Mouse (Mus musculus): ENCODE measurements at regions not wholly inside any gene's neighbourhood (a gene's known extent, or its start where the extent isn't known, plus 50 kb on each side); places are given as distances from the start of the nearest gene placed in this dataset.

DNA sequence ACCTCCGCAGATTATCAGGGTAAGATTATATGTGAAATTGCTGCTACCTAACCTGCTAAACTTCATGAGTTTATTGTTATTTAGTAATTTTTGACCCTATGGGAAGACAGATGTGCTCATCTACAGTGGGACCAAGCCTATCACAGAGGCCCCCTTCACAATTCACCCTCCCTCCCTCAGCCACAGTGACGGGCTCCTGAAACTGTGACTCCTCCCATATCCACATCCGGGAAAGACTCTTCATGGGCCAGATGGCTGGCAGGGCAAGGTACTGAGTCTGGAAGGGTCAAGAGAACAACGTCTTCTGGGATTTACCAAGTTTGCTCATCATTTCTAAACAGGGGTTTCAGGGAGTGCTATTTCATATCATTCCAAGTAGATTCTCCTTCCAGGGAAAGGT lies 84.1 kb upstream of the Irs2 start:
- Histone ChIP-seq H3K9ac (replicated peaks) (no peak overlapping the region), H3K4me2 (no peak overlapping the region), H3K36me3 (no peaks in the 10 kb centered on the region), H3K4me3 (replicated peaks) (no peak overlapping the region), H3K4me1 (replicated peaks) (peaks cover 25% of the 10 kb centered on the region), H3K27me3 (peaks cover 4% of the 10 kb centered on the region; the same call in 1 of the 2 replicates), H3K27ac (no peak overlapping the region), H3K9me3 (no peaks in the 10 kb centered on the region)
- WGBS = 59% methylated on average over 4 of the region's 4 CpGs
- no peak for ATAC-seq (ENCODE audit: insufficient number of reproducible peaks, insufficient read depth, low FRiP score, low TSS enrichment, low read depth)

DNA sequence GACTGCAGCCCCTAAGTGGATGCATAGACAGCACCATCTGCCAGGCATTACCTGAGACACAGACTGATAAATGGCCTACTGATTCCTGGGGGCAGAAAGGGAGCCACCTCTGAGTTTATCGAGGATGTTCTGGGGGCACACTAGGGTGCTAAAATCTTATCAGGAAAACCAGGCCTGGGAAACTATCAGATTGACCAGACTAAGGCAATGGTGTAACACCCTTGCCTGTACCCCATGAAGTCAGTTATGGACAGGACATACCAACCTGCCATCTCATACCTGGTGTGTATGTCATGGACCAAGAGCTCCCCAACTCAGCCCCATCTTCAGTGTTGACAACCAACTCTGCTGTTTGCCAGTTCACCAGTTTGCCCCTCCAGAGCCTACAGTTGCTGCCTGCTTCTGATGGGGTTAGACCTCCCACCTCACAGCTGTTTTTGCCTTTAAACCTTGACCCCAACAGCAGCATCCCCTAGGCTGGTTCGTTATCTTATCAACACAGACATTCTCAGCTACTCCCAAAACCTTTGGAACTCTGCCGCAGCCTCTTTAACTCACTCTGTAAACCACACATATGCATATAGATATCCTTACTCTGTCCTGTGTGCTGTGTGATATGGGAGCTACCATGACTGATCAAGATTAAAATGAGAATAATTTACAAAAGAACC lies 83.6 kb upstream of the Irs2 start:
- Histone ChIP-seq H3K4me1 (replicated peaks) (peaks cover 25% of the 10 kb centered on the region), H3K4me3 (replicated peaks) (no peak overlapping the region), H3K9ac (replicated peaks) (no peak overlapping the region), H3K27me3 (peaks cover 4% of the 10 kb centered on the region; the same call in 1 of the 2 replicates), H3K4me2 (no peak overlapping the region), H3K9me3 (no peaks in the 10 kb centered on the region), H3K27ac (no peak overlapping the region), H3K36me3 (no peaks in the 10 kb centered on the region)
- ATAC-seq (ENCODE audit: insufficient number of reproducible peaks, insufficient read depth, low FRiP score, low TSS enrichment, low read depth) = no peak
- WGBS = 81% methylated on average over 3 of the region's 3 CpGs

DNA sequence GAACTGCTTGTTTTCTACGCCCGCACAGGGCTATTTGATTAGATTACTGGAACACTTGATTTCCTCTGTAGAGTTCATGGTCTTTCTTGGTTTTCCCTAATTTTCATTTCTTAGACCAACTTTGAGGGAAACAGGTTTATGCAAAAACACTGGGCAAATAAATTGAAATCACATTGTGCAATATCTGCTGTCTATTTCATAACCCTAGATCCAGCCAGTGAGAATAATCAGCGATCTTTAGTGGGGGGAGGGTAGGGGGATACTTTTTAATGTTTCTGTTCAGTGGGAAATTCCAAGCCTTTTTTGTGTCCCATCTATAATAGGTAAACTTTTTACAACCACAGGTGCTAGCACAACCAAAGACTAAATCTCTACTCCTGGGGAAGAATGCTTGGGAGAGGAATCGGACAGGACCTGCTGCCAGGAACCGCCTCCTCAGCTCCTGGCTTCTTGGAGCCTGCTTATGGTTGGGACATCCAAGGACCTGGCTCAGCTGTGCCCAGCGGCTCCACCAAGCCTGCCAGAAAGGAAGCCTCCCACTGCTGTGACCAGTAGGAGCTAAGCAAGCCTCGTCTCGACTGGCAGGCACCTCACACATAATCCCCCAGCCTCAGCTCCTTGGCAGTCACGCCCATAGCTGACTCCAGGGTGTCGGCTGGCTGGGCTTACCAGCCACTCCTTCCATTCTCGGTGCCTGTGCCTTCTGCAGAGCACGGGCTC lies 80.8 kb upstream of the Irs2 start:
- WGBS = 44% methylated on average over 12 of the region's 12 CpGs
- ATAC-seq (ENCODE audit: insufficient number of reproducible peaks, insufficient read depth, low FRiP score, low TSS enrichment, low read depth) = no peak
- H3K27me3 ChIP-seq = peaks cover 4% of the 10 kb centered on the region
- no peak overlapping the region for H3K9ac ChIP-seq (replicated peaks)
- no peaks in the 10 kb centered on the region for H3K9me3 ChIP-seq
- no peak overlapping the region for H3K27ac ChIP-seq
- peaks cover 10% of the 10 kb centered on the region for H3K4me1 ChIP-seq (replicated peaks)
- no peak overlapping the region for H3K4me3 ChIP-seq (replicated peaks)
- no peak overlapping the region for H3K4me2 ChIP-seq
- H3K36me3 ChIP-seq = no peaks in the 10 kb centered on the region

DNA sequence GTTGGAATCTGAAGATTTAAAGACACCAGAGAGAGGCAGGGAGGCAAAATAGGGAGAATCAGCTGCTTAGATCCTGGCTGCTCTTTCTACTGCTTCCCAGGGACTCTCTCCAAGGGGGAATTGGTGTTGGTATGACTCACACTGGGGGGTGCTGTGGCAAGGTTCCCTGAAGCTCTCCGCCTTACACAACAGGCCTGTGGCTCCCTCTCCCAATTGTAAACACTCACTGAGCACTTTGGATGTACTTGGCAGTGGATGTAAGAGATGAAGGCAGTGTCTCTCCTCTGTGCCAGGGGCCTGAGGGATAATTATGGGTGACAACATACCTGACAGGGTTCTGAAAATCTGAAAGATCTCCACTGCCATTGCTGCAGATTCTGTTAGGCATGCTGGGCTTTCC lies 77.0 kb upstream of the Irs2 start:
- Histone ChIP-seq H3K36me3 (no peaks in the 10 kb centered on the region), H3K4me3 (replicated peaks) (no peak overlapping the region), H3K27ac (no peak overlapping the region), H3K9me3 (no peaks in the 10 kb centered on the region), H3K4me1 (replicated peaks) (no peaks in the 10 kb centered on the region), H3K9ac (replicated peaks) (no peak overlapping the region), H3K4me2 (no peak overlapping the region), H3K27me3 (peaks cover 4% of the 10 kb centered on the region)
- no peak for ATAC-seq (ENCODE audit: insufficient number of reproducible peaks, insufficient read depth, low FRiP score, low TSS enrichment, low read depth)
- 97% methylated on average over 1 of the region's 1 CpGs for WGBS

DNA sequence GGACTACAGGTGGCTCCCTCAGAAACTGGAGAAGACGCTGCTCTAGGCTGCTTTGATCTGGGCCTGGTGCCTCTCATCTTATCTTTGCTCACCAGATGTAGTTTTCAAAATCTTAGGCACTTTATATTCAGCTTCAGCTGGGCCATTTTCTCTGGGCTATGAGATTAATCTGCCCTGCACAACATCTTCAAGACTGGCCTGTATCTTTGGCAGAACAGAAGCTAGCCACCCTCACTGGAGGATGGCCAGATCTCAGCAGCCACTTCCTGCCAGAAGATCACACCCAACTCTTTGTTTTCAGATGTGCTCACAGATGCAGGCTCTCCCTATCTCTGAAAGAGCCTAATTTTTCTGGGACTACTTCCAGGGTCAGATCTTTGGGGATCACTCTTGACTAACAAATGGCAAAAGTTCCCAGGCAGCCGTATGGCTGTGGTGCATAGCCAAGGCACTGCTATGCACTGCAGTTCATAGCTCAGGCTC lies 75.8 kb upstream of the Irs2 start:
- Histone ChIP-seq H3K4me2 (no peak overlapping the region), H3K4me3 (replicated peaks) (no peak overlapping the region), H3K36me3 (no peaks in the 10 kb centered on the region), H3K4me1 (replicated peaks) (no peaks in the 10 kb centered on the region), H3K27me3 (peaks cover 2% of the 10 kb centered on the region; the same call in 1 of the 2 replicates), H3K9ac (replicated peaks) (no peak overlapping the region), H3K27ac (no peak overlapping the region), H3K9me3 (no peaks in the 10 kb centered on the region)
- WGBS = 80% methylated on average over 2 of the region's 2 CpGs
- ATAC-seq (ENCODE audit: insufficient number of reproducible peaks, insufficient read depth, low FRiP score, low TSS enrichment, low read depth) = no peak

DNA sequence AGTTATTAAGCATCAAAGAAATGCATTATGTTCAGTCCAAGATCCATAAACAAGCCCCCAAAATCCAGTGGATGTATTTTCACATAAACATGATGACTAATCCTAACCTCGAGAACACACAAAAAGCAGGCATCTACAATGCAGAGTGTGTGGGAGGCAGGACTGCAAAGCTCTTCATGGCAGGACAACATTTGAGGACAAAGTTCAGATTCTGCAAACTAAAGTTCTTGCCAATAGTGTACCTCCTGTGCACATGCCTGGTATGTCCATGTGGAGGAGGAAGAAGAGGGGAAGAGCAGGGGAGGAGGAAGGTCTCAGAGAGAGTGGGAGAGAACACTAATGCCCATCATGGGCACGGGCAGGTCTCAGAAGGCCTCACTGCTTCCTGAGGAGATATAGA lies 72.6 kb upstream of the Irs2 start:
- ATAC-seq (ENCODE audit: insufficient number of reproducible peaks, insufficient read depth, low FRiP score, low TSS enrichment, low read depth) = no peak
- no peak overlapping the region for H3K4me2 ChIP-seq
- H3K4me3 ChIP-seq (replicated peaks) = no peak overlapping the region
- H3K9ac ChIP-seq (replicated peaks) = no peak overlapping the region
- peaks cover 2% of the 10 kb centered on the region; the same call in 1 of the 2 replicates for H3K27me3 ChIP-seq
- H3K27ac ChIP-seq = no peak overlapping the region
- H3K9me3 ChIP-seq = no peaks in the 10 kb centered on the region
- WGBS = 85% methylated on average over 2 of the region's 2 CpGs
- H3K36me3 ChIP-seq = no peaks in the 10 kb centered on the region
- H3K4me1 ChIP-seq (replicated peaks) = peaks cover 19% of the 10 kb centered on the region

DNA sequence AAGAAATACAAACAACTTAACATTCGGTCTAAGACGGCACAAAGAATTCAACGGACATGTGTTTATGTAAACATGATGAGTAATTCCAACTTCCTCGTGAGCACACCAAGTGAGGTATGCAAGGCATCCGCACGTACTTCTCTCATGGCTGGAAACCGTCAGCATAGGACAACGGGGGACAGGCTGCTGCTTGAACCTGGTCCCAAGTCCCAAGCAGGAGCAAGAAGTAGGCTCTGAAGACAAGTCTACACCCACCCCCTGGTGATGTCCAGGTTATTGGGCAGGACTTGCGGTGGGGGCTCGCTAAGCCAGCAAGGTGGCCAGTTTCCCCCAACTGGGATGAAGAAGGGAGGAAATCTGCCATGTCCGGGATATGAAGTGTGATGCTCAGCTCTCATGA lies 71.5 kb upstream of the Irs2 start:
- no peak overlapping the region for H3K9ac ChIP-seq (replicated peaks)
- H3K27ac ChIP-seq = no peak overlapping the region
- ATAC-seq (ENCODE audit: insufficient number of reproducible peaks, insufficient read depth, low FRiP score, low TSS enrichment, low read depth) = no peak
- H3K4me2 ChIP-seq = no peak overlapping the region
- 0 out of 2 replicates have a peak, but pooled peaks cover 2% of the 10 kb centered on the region for H3K27me3 ChIP-seq
- no peaks in the 10 kb centered on the region for H3K36me3 ChIP-seq
- H3K4me1 ChIP-seq (replicated peaks) = peaks cover 19% of the 10 kb centered on the region
- H3K4me3 ChIP-seq (replicated peaks) = no peak overlapping the region
- H3K9me3 ChIP-seq = no peaks in the 10 kb centered on the region
- WGBS = 83% methylated on average over 11 of the region's 11 CpGs

DNA sequence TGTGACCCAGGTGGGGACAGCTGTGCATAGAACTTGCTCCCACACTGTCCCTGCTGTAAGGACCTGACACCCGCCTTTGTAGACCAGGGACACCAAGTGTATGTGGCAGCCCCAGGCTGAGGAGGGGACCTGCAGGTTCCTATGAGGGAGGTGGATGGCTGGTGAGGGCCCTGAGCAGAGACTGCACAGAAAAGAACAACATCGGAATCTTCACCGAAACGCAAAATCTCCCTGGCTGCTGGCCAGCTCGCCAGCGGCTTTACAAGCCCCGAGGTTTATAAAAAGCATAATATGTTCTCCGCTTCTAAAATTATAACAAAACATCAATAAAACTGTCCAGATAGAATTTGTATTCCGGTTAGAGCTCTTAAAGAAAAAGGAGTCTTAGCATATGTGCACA lies 68.9 kb upstream of the Irs2 start:
- Histone ChIP-seq H3K4me1 (replicated peaks) (peaks cover 19% of the 10 kb centered on the region), H3K27me3 (0 out of 2 replicates have a peak, but pooled peaks cover 2% of the 10 kb centered on the region), H3K9ac (replicated peaks) (no peak overlapping the region), H3K36me3 (no peaks in the 10 kb centered on the region), H3K27ac (peak overlapping the region; percentile 59), H3K4me2 (peak overlapping the region; percentile 19), H3K9me3 (no peaks in the 10 kb centered on the region), H3K4me3 (replicated peaks) (no peak overlapping the region)
- ATAC-seq (ENCODE audit: insufficient number of reproducible peaks, insufficient read depth, low FRiP score, low TSS enrichment, low read depth) = no peak
- WGBS = 46% methylated on average over 9 of the region's 9 CpGs

DNA sequence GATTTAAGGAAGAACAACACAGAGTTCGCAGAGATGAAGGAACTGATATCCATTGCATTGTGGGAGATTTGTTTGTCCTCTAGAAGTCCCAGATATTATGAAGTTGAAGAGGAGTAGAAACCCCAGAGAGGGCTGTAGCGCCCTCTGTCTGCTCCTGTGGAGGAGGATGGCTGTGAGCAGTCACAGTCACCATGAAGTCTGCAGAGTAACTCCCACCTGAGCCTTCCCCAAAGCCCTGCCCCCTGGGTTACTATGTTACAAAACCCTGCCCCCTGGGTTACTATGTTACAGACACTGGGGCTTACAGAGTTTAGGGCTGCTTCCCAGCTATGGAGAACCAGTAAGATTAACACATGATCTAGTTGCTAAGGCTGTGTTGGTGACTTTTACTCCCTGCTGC lies 62.9 kb upstream of the Irs2 start:
- Histone ChIP-seq H3K4me3 (replicated peaks) (no peak overlapping the region), H3K27me3 (no peaks in the 10 kb centered on the region), H3K9ac (replicated peaks) (no peak overlapping the region), H3K27ac (no peak overlapping the region), H3K4me2 (no peak overlapping the region), H3K4me1 (replicated peaks) (peaks cover under 1% of the 10 kb centered on the region; the same call in 1 of the 2 replicates), H3K36me3 (no peaks in the 10 kb centered on the region), H3K9me3 (no peaks in the 10 kb centered on the region)
- WGBS = 55% methylated on average over 2 of the region's 2 CpGs
- no peak for ATAC-seq (ENCODE audit: insufficient number of reproducible peaks, insufficient read depth, low FRiP score, low TSS enrichment, low read depth)

DNA sequence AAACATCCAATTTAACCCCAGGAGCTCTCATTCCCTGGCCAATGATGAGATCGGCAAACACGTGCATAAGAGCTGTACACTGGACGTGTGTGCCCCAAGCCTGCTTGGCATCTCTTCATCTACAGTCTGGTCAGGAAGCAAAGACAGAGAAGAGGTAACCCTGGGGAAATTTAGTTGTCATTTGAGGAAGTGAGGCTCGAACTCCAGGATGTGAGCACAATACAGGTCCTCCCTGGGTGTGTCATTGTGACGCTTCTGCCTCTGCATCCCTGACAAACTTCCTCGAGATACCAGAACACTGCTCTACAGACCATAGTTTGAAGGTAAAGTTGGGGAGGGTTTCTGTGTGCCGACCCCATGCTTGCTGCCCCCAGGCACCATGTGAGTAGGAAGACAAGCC lies 59.2 kb upstream of the Irs2 start:
- Histone ChIP-seq H3K4me3 (replicated peaks) (no peak overlapping the region), H3K27ac (no peak overlapping the region), H3K27me3 (0 out of 2 replicates have a peak, but pooled peaks cover 4% of the 10 kb centered on the region), H3K4me2 (no peak overlapping the region), H3K4me1 (replicated peaks) (no peaks in the 10 kb centered on the region), H3K9me3 (no peaks in the 10 kb centered on the region), H3K36me3 (no peaks in the 10 kb centered on the region), H3K9ac (replicated peaks) (no peak overlapping the region)
- 82% methylated on average over 7 of the region's 7 CpGs for WGBS
- no peak for ATAC-seq (ENCODE audit: insufficient number of reproducible peaks, insufficient read depth, low FRiP score, low TSS enrichment, low read depth)

DNA sequence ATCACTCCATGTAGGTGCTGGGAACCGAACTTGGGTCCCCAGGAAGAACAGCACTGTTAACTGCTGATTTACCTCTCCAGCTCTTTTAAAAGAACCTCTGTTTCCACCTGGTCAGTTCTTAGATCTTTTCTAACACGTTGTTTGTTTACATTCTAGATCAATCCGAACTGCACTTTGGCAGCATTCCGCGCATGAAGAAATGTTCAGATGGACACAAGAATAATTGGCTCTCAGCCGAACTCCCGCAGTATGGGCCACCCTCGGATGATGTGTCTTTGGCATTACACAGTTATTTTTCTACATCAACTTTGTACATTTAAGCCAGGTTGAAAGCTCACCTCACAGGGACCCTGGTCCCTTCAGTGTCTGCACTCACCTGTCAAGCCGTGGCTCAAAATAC lies 57.7 kb upstream of the Irs2 start:
- Histone ChIP-seq H3K27me3 (0 out of 2 replicates have a peak, but pooled peaks cover 4% of the 10 kb centered on the region), H3K4me1 (replicated peaks) (no peaks in the 10 kb centered on the region), H3K36me3 (no peaks in the 10 kb centered on the region), H3K4me3 (replicated peaks) (no peak overlapping the region), H3K9me3 (no peaks in the 10 kb centered on the region), H3K27ac (no peak overlapping the region), H3K9ac (replicated peaks) (no peak overlapping the region), H3K4me2 (no peak overlapping the region)
- no peak for ATAC-seq (ENCODE audit: insufficient number of reproducible peaks, insufficient read depth, low FRiP score, low TSS enrichment, low read depth)
- WGBS = 89% methylated on average over 9 of the region's 9 CpGs
